Comparison of ENCODE assay signal across 8 mouse cellular contexts in genomic region chr8:71521634-71522033, GRCm38 (mm10). TPM values are rescaled to one million over a fixed set of nuclear protein-coding genes. Genes with fewer than 3 reads are reported as not detected.
DNase-seq lines count a peak whose midpoint lies in the region; ATAC-seq lines count a peak whose summit lies in the region.

No protein-coding gene starts in this region.

- no peaks in the 10 kb centered on the region for H3K36me3 ChIP-seq in forebrain, embryonic 10.5 days (replicated peaks)
- H3K36me3 ChIP-seq in heart, embryonic 15.5 days, result no peaks in the 10 kb centered on the region
- no peaks in the 10 kb centered on the region for H3K36me3 ChIP-seq in liver, embryonic 12.5 days
- no peaks in the 10 kb centered on the region for H3K36me3 ChIP-seq in stomach, embryonic 14.5 days (ENCODE audit: control insufficient read depth, insufficient read depth, low read length)

- peaks cover 45% of the 10 kb centered on the region for H3K27me3 ChIP-seq in forebrain, embryonic 10.5 days (ENCODE audit: poor library complexity, severe bottlenecking)
- H3K27me3 ChIP-seq in heart, embryonic 15.5 days, result peaks cover 12% of the 10 kb centered on the region
- H3K27me3 ChIP-seq in liver, embryonic 12.5 days (replicated peaks), result peaks cover 39% of the 10 kb centered on the region
- H3K27me3 ChIP-seq in stomach, embryonic 14.5 days (ENCODE audit: control insufficient read depth, insufficient read depth, low read length), result 0 out of 2 replicates have a peak, but pooled peaks cover 12% of the 10 kb centered on the region

- H3K9ac ChIP-seq in heart, embryonic 15.5 days, result no peak overlapping the region
- H3K9ac ChIP-seq in liver, embryonic 12.5 days, result no peak overlapping the region
- no peak overlapping the region for H3K9ac ChIP-seq in stomach, embryonic 14.5 days (replicated peaks; ENCODE audit: low read depth, low read length)

- no peaks in the 10 kb centered on the region for H3K9me3 ChIP-seq in forebrain, embryonic 10.5 days
- no peaks in the 10 kb centered on the region for H3K9me3 ChIP-seq in heart, embryonic 15.5 days (replicated peaks)
- H3K9me3 ChIP-seq in liver, embryonic 12.5 days (replicated peaks), result no peaks in the 10 kb centered on the region
- no peaks in the 10 kb centered on the region for H3K9me3 ChIP-seq in stomach, embryonic 14.5 days (ENCODE audit: control insufficient read depth, low read depth, low read length)

- H3K4me1 ChIP-seq in forebrain, embryonic 10.5 days, result peaks cover 47% of the 10 kb centered on the region
- peaks cover 22% of the 10 kb centered on the region for H3K4me1 ChIP-seq in heart, embryonic 15.5 days (replicated peaks)
- peaks cover 29% of the 10 kb centered on the region for H3K4me1 ChIP-seq in liver, embryonic 12.5 days
- peaks cover 10% of the 10 kb centered on the region; the same call in 1 of the 2 replicates for H3K4me1 ChIP-seq in stomach, embryonic 14.5 days (ENCODE audit: control insufficient read depth, insufficient read depth, low read length)

- ATAC-seq in heart, embryonic 15.5 days (replicated peaks; ENCODE audit: insufficient number of reproducible peaks, insufficient read depth, low FRiP score, low read depth), result peak; percentile 70
- peak; percentile 72 for ATAC-seq in liver, embryonic 12.5 days
- ATAC-seq in stomach, embryonic 14.5 days (ENCODE audit: insufficient number of reproducible peaks, insufficient read depth, low FRiP score, low read depth), result peak; percentile 78; the same call in 1 of the 2 replicates

- peak overlapping the region; percentile 20 for H3K4me3 ChIP-seq in forebrain, embryonic 10.5 days
- H3K4me3 ChIP-seq in heart, embryonic 15.5 days, result no peak overlapping the region
- no peak overlapping the region for H3K4me3 ChIP-seq in liver, embryonic 12.5 days
- no peak overlapping the region for H3K4me3 ChIP-seq in stomach, embryonic 14.5 days (ENCODE audit: low read depth, low read length)

- no peak overlapping the region for H3K27ac ChIP-seq in forebrain, embryonic 10.5 days
- H3K27ac ChIP-seq in heart, embryonic 15.5 days, result no peak overlapping the region
- H3K27ac ChIP-seq in liver, embryonic 12.5 days, result no peak overlapping the region
- no peak overlapping the region for H3K27ac ChIP-seq in stomach, embryonic 14.5 days (ENCODE audit: low read length)

- peak overlapping the region; percentile 42 for H3K4me2 ChIP-seq in heart, embryonic 15.5 days
- 0 out of 2 replicates have a peak overlapping the region, but pooled peaks have one; percentile 9 for H3K4me2 ChIP-seq in liver, embryonic 12.5 days
- H3K4me2 ChIP-seq in stomach, embryonic 14.5 days (replicated peaks; ENCODE audit: low read depth, low read length), result no peak overlapping the region

- peak; percentile 96 for DNase-seq in CD4-positive, CD25-positive, alpha-beta regulatory T cell, adult 2 months (ENCODE audit: low read depth, low spot score)
- peak; percentile 36 for DNase-seq in c-Kit-negative CD71-positive TER-119-positive erythroid progenitor cells, embryonic 14.5 days (ENCODE audit: low read depth, low spot score)
- DNase-seq in forebrain, embryonic 10.5 days (ENCODE audit: extremely low spot score, low spot score), result peak; percentile 92
- DNase-seq in kidney, postnatal 14 days, result peak; percentile 96
- peak; percentile 92 to 95 for DNase-seq in natural killer cell, adult 2 months (ENCODE audit: low spot score in 2 of 2)

- 8% methylated on average over 17 of the region's 17 CpGs for WGBS in forebrain, embryonic 10.5 days
- 2% methylated on average over 17 of the region's 17 CpGs for WGBS in heart, embryonic 15.5 days
- WGBS in liver, embryonic 12.5 days (ENCODE audit: insufficient replicate concordance), result 2% methylated on average over 17 of the region's 17 CpGs
- WGBS in stomach, embryonic 14.5 days, result 4% methylated on average over 17 of the region's 17 CpGs

RNA-seq across cellular contexts. Expression of gene Ccdc194, which starts 3.9 kb away (rescaled TPM):
- polyA plus RNA-seq in forebrain, embryonic 10.5 days (2016; fragmentation: Nextera tagmentation; extraction: Ambion mirVana), result 0.47 TPM in 1 of 2 replicates, not detected in the other
- polyA plus RNA-seq in heart, embryonic 15.5 days (2015; fragmentation: Nextera tagmentation; extraction: Ambion mirVana), result 0.30 and 0.48 TPM in 2 replicates
- 0.30 and 0.57 TPM in 2 replicates for polyA plus RNA-seq in liver, embryonic 12.5 days (2016; fragmentation: Nextera tagmentation; extraction: Ambion mirVana)
- polyA plus RNA-seq in stomach, embryonic 14.5 days (2014; fragmentation: Nextera tagmentation; extraction: Ambion mirVana), result 0.41 and 0.58 TPM in 2 replicates

RNA-seq across cellular contexts. Expression of gene Plvap, which starts 10.1 kb away (rescaled TPM):
- polyA plus RNA-seq in forebrain, embryonic 10.5 days (2016; fragmentation: Nextera tagmentation; extraction: Ambion mirVana), result 43.3 and 47.5 TPM in 2 replicates
- 87.2 and 113 TPM in 2 replicates for polyA plus RNA-seq in heart, embryonic 15.5 days (2015; fragmentation: Nextera tagmentation; extraction: Ambion mirVana)
- 44.8 and 46.7 TPM in 2 replicates for polyA plus RNA-seq in liver, embryonic 12.5 days (2016; fragmentation: Nextera tagmentation; extraction: Ambion mirVana)
- 67.1 and 67.5 TPM in 2 replicates for polyA plus RNA-seq in stomach, embryonic 14.5 days (2014; fragmentation: Nextera tagmentation; extraction: Ambion mirVana)

RNA-seq across cellular contexts. Expression of gene Bst2, which starts 15.6 kb away (rescaled TPM):
- 6.7 and 7.4 TPM in 2 replicates for polyA plus RNA-seq in forebrain, embryonic 10.5 days (2016; fragmentation: Nextera tagmentation; extraction: Ambion mirVana)
- polyA plus RNA-seq in heart, embryonic 15.5 days (2015; fragmentation: Nextera tagmentation; extraction: Ambion mirVana), result 34.6 and 45.1 TPM in 2 replicates
- 28.7 and 29.4 TPM in 2 replicates for polyA plus RNA-seq in liver, embryonic 12.5 days (2016; fragmentation: Nextera tagmentation; extraction: Ambion mirVana)
- polyA plus RNA-seq in stomach, embryonic 14.5 days (2014; fragmentation: Nextera tagmentation; extraction: Ambion mirVana), result 7.6 and 10.9 TPM in 2 replicates

RNA-seq across cellular contexts. Expression of gene Mvb12a, which starts 21.1 kb away (rescaled TPM):
- polyA plus RNA-seq in forebrain, embryonic 10.5 days (2016; fragmentation: Nextera tagmentation; extraction: Ambion mirVana), result 65.9 and 66.0 TPM in 2 replicates
- polyA plus RNA-seq in heart, embryonic 15.5 days (2015; fragmentation: Nextera tagmentation; extraction: Ambion mirVana), result 51.1 and 65.2 TPM in 2 replicates
- 39.2 and 42.7 TPM in 2 replicates for polyA plus RNA-seq in liver, embryonic 12.5 days (2016; fragmentation: Nextera tagmentation; extraction: Ambion mirVana)
- 103 and 105 TPM in 2 replicates for polyA plus RNA-seq in stomach, embryonic 14.5 days (2014; fragmentation: Nextera tagmentation; extraction: Ambion mirVana)

RNA-seq across cellular contexts. Expression of gene Gtpbp3, which starts 33.7 kb away (rescaled TPM):
- polyA plus RNA-seq in forebrain, embryonic 10.5 days (2016; fragmentation: Nextera tagmentation; extraction: Ambion mirVana), result 21.3 and 22.3 TPM in 2 replicates
- polyA plus RNA-seq in heart, embryonic 15.5 days (2015; fragmentation: Nextera tagmentation; extraction: Ambion mirVana), result 10.5 and 11.8 TPM in 2 replicates
- 9.3 and 9.6 TPM in 2 replicates for polyA plus RNA-seq in liver, embryonic 12.5 days (2016; fragmentation: Nextera tagmentation; extraction: Ambion mirVana)
- polyA plus RNA-seq in stomach, embryonic 14.5 days (2014; fragmentation: Nextera tagmentation; extraction: Ambion mirVana), result 7.1 and 7.2 TPM in 2 replicates

Comparison
In these comparisons a context has a peak if more than half of its experiments do, and no peak if none do; other contexts are left out.
1. DNase-seq: peak in every context shown above with its lines; median percentile 96 in CD4-positive, CD25-positive, alpha-beta regulatory T cell, adult 2 months; 96 in kidney, postnatal 14 days; 94 in natural killer cell, adult 2 months; 92 in forebrain, embryonic 10.5 days; 36 in c-Kit-negative CD71-positive TER-119-positive erythroid progenitor cells, embryonic 14.5 days.